Mouse (Mus musculus): ENCODE measurements at regions not wholly inside any gene's neighbourhood (a gene's known extent, or its start where the extent isn't known, plus 50 kb on each side); places are given as distances from the start of the nearest gene placed in this dataset.

GRCm38 (mm10) chr6:31204434-31204833 is 194.1 kb upstream of the Mkln1 start:
- Histone ChIP-seq H3K27ac (ENCODE audit: low read length) (no peak overlapping the region), H3K27me3 (ENCODE audit: insufficient read depth, low read length) (no peaks in the 10 kb centered on the region), H3K9me3 (ENCODE audit: low read length) (no peaks in the 10 kb centered on the region), H3K36me3 (ENCODE audit: insufficient read depth, low read length) (no peaks in the 10 kb centered on the region), H3K4me2 (replicated peaks; ENCODE audit: low read depth, low read length) (no peak overlapping the region), H3K4me3 (ENCODE audit: low read length) (no peak overlapping the region), H3K9ac (replicated peaks; ENCODE audit: low read length) (no peak overlapping the region), H3K4me1 (ENCODE audit: insufficient read depth, low read length) (no peaks in the 10 kb centered on the region)
- WGBS = 91% methylated on average over 3 of the region's 3 CpGs
- no peak for ATAC-seq (ENCODE audit: low FRiP score, low TSS enrichment)

- Histone ChIP-seq H3K9ac (replicated peaks; ENCODE audit: low read length) (no peak overlapping the region), H3K27me3 (ENCODE audit: insufficient read depth, low read length) (no peaks in the 10 kb centered on the region), H3K4me1 (ENCODE audit: insufficient read depth, low read length) (no peaks in the 10 kb centered on the region), H3K9me3 (ENCODE audit: low read length) (no peaks in the 10 kb centered on the region), H3K4me3 (ENCODE audit: low read length) (no peak overlapping the region), H3K27ac (ENCODE audit: low read length) (no peak overlapping the region), H3K36me3 (ENCODE audit: insufficient read depth, low read length) (no peaks in the 10 kb centered on the region), H3K4me2 (replicated peaks; ENCODE audit: low read depth, low read length) (no peak overlapping the region)
- ATAC-seq (ENCODE audit: low FRiP score, low TSS enrichment) = no peak
- 86% methylated on average over 4 of the region's 4 CpGs for WGBS
These were observed 193.7 kb upstream of the Mkln1 start for GRCm38 (mm10) chr6:31204839-31205238.

- Histone ChIP-seq H3K9me3 (ENCODE audit: low read length) (no peaks in the 10 kb centered on the region), H3K4me2 (replicated peaks; ENCODE audit: low read depth, low read length) (no peak overlapping the region), H3K4me3 (ENCODE audit: low read length) (no peak overlapping the region), H3K36me3 (ENCODE audit: insufficient read depth, low read length) (no peaks in the 10 kb centered on the region), H3K9ac (replicated peaks; ENCODE audit: low read length) (no peak overlapping the region), H3K27ac (ENCODE audit: low read length) (no peak overlapping the region), H3K4me1 (ENCODE audit: insufficient read depth, low read length) (no peaks in the 10 kb centered on the region), H3K27me3 (ENCODE audit: insufficient read depth, low read length) (no peaks in the 10 kb centered on the region)
- 77% methylated on average over 7 of the region's 7 CpGs for WGBS
- ATAC-seq (ENCODE audit: low FRiP score, low TSS enrichment) = no peak
These were observed 192.4 kb upstream of the Mkln1 start for GRCm38 (mm10) chr6:31206106-31206505.

GRCm38 (mm10) chr6:31207231-31207630 is 191.3 kb upstream of the Mkln1 start:
- no peak overlapping the region for H3K4me3 ChIP-seq (ENCODE audit: low read length)

GRCm38 (mm10) chr6:31208224-31208623 is 190.3 kb upstream of the Mkln1 start:
- H3K4me3 ChIP-seq (ENCODE audit: low read length) = no peak overlapping the region
- no peaks in the 10 kb centered on the region for H3K36me3 ChIP-seq (ENCODE audit: insufficient read depth, low read length)
- H3K4me1 ChIP-seq (ENCODE audit: insufficient read depth, low read length) = no peaks in the 10 kb centered on the region
- no peak for ATAC-seq (ENCODE audit: low FRiP score, low TSS enrichment)
- H3K27ac ChIP-seq (ENCODE audit: low read length) = no peak overlapping the region
- no peaks in the 10 kb centered on the region for H3K9me3 ChIP-seq (ENCODE audit: low read length)
- H3K4me2 ChIP-seq (replicated peaks; ENCODE audit: low read depth, low read length) = no peak overlapping the region
- H3K27me3 ChIP-seq (ENCODE audit: insufficient read depth, low read length) = no peaks in the 10 kb centered on the region
- H3K9ac ChIP-seq (replicated peaks; ENCODE audit: low read length) = no peak overlapping the region
- 95% methylated on average over 6 of the region's 6 CpGs for WGBS

More at GRCm38 (mm10) chr6:31207231-31207630, 191.3 kb upstream of the Mkln1 start:
- no peak overlapping the region for H3K9ac ChIP-seq (replicated peaks; ENCODE audit: low read length)
- no peaks in the 10 kb centered on the region for H3K4me1 ChIP-seq (ENCODE audit: insufficient read depth, low read length)
- WGBS = 68% methylated on average over 12 of the region's 12 CpGs
- H3K36me3 ChIP-seq (ENCODE audit: insufficient read depth, low read length) = no peaks in the 10 kb centered on the region
- ATAC-seq (ENCODE audit: low FRiP score, low TSS enrichment) = no peak
- no peaks in the 10 kb centered on the region for H3K27me3 ChIP-seq (ENCODE audit: insufficient read depth, low read length)
- H3K9me3 ChIP-seq (ENCODE audit: low read length) = no peaks in the 10 kb centered on the region
- H3K4me2 ChIP-seq (replicated peaks; ENCODE audit: low read depth, low read length) = no peak overlapping the region
- no peak overlapping the region for H3K27ac ChIP-seq (ENCODE audit: low read length)

- Histone ChIP-seq H3K9ac (replicated peaks; ENCODE audit: low read length) (no peak overlapping the region), H3K27me3 (ENCODE audit: insufficient read depth, low read length) (peaks cover 9% of the 10 kb centered on the region), H3K9me3 (ENCODE audit: low read length) (no peaks in the 10 kb centered on the region), H3K4me1 (ENCODE audit: insufficient read depth, low read length) (no peaks in the 10 kb centered on the region), H3K36me3 (ENCODE audit: insufficient read depth, low read length) (no peaks in the 10 kb centered on the region), H3K4me3 (ENCODE audit: low read length) (no peak overlapping the region), H3K27ac (ENCODE audit: low read length) (no peak overlapping the region), H3K4me2 (replicated peaks; ENCODE audit: low read depth, low read length) (no peak overlapping the region)
- no peak for ATAC-seq (ENCODE audit: low FRiP score, low TSS enrichment)
- WGBS = 77% methylated on average over 15 of the region's 15 CpGs
These were observed 189.0 kb upstream of the Mkln1 start for GRCm38 (mm10) chr6:31209411-31210139.

GRCm38 (mm10) chr6:31210209-31210714 is 188.3 kb upstream of the Mkln1 start:
- Histone ChIP-seq H3K9me3 (ENCODE audit: low read length) (no peaks in the 10 kb centered on the region), H3K4me1 (ENCODE audit: insufficient read depth, low read length) (no peaks in the 10 kb centered on the region), H3K27me3 (ENCODE audit: insufficient read depth, low read length) (peaks cover 16% of the 10 kb centered on the region), H3K4me3 (ENCODE audit: low read length) (no peak overlapping the region), H3K27ac (ENCODE audit: low read length) (no peak overlapping the region), H3K4me2 (replicated peaks; ENCODE audit: low read depth, low read length) (no peak overlapping the region), H3K9ac (replicated peaks; ENCODE audit: low read length) (no peak overlapping the region), H3K36me3 (ENCODE audit: insufficient read depth, low read length) (no peaks in the 10 kb centered on the region)
- WGBS = 76% methylated on average over 7 of the region's 7 CpGs
- ATAC-seq (ENCODE audit: low FRiP score, low TSS enrichment) = no peak

GRCm38 (mm10) chr6:31211091-31211490 is 187.4 kb upstream of the Mkln1 start:
- WGBS = 89% methylated on average over 4 of the region's 4 CpGs
- H3K27me3 ChIP-seq (ENCODE audit: insufficient read depth, low read length) = peaks cover 25% of the 10 kb centered on the region

GRCm38 (mm10) chr6:31211616-31212015 is 186.9 kb upstream of the Mkln1 start:
- ATAC-seq (ENCODE audit: low FRiP score, low TSS enrichment) = no peak
- Histone ChIP-seq H3K27me3 (ENCODE audit: insufficient read depth, low read length) (peaks cover 29% of the 10 kb centered on the region), H3K27ac (ENCODE audit: low read length) (no peak overlapping the region), H3K4me2 (replicated peaks; ENCODE audit: low read depth, low read length) (no peak overlapping the region), H3K9me3 (ENCODE audit: low read length) (no peaks in the 10 kb centered on the region), H3K4me1 (ENCODE audit: insufficient read depth, low read length) (0 out of 2 replicates have a peak, but pooled peaks cover under 1% of the 10 kb centered on the region), H3K4me3 (ENCODE audit: low read length) (no peak overlapping the region), H3K36me3 (ENCODE audit: insufficient read depth, low read length) (no peaks in the 10 kb centered on the region), H3K9ac (replicated peaks; ENCODE audit: low read length) (no peak overlapping the region)
- WGBS = 58% methylated on average over 5 of the region's 5 CpGs

More at GRCm38 (mm10) chr6:31211091-31211490, 187.4 kb upstream of the Mkln1 start:
- no peak overlapping the region for H3K4me3 ChIP-seq (ENCODE audit: low read length)
- H3K4me2 ChIP-seq (replicated peaks; ENCODE audit: low read depth, low read length) = no peak overlapping the region
- H3K27ac ChIP-seq (ENCODE audit: low read length) = no peak overlapping the region
- H3K9me3 ChIP-seq (ENCODE audit: low read length) = no peaks in the 10 kb centered on the region
- H3K9ac ChIP-seq (replicated peaks; ENCODE audit: low read length) = no peak overlapping the region
- no peak for ATAC-seq (ENCODE audit: low FRiP score, low TSS enrichment)
- no peaks in the 10 kb centered on the region for H3K4me1 ChIP-seq (ENCODE audit: insufficient read depth, low read length)
- H3K36me3 ChIP-seq (ENCODE audit: insufficient read depth, low read length) = no peaks in the 10 kb centered on the region

- H3K27ac ChIP-seq (ENCODE audit: low read length) = no peak overlapping the region
- H3K4me3 ChIP-seq (ENCODE audit: low read length) = no peak overlapping the region
- no peak for ATAC-seq (ENCODE audit: low FRiP score, low TSS enrichment)
- no peak overlapping the region for H3K4me2 ChIP-seq (replicated peaks; ENCODE audit: low read depth, low read length)
- WGBS = 88% methylated on average over 7 of the region's 7 CpGs
- H3K4me1 ChIP-seq (ENCODE audit: insufficient read depth, low read length) = peaks cover 5% of the 10 kb centered on the region
- H3K27me3 ChIP-seq (ENCODE audit: insufficient read depth, low read length) = peaks cover 34% of the 10 kb centered on the region
- no peak overlapping the region for H3K9ac ChIP-seq (replicated peaks; ENCODE audit: low read length)
- H3K36me3 ChIP-seq (ENCODE audit: insufficient read depth, low read length) = no peaks in the 10 kb centered on the region
- H3K9me3 ChIP-seq (ENCODE audit: low read length) = no peaks in the 10 kb centered on the region
These were observed 186.5 kb upstream of the Mkln1 start for GRCm38 (mm10) chr6:31212080-31212479.
